Mouse (Mus musculus): Measurements from ENCODE around the gene Mier2. TPM values are rescaled to one million over a fixed set of nuclear protein-coding genes. Genes with fewer than 3 reads are reported as not detected.

The Mier2 gene
- total and polyA plus RNA-seq, 3 experiments: 22.4 to 30.2 (median 26.7) TPM

- Histone ChIP-seq H3K9me3 (replicated peaks; ENCODE audit: low read length) (peaks cover 7% of the 10 kb centered on the region), H3K27ac (ENCODE audit: insufficient read depth, low read depth) (no peak overlapping the region), H3K36me3 (replicated peaks in 1 of 2; ENCODE audit: control insufficient read depth in 1 of 2, insufficient read depth in 1 of 2, low read length in 1 of 2) (peaks cover 0 to 1% of the 10 kb centered on the region in 2 experiments), H3K4me3 (replicated peaks in 1 of 3; ENCODE audit: low read depth in 2 of 3, low read length in 2 of 3, poor library complexity in 1 of 3) (no peak overlapping the region), H3K79me2 (replicated peaks; ENCODE audit: control insufficient read depth, extremely low read depth, insufficient read depth, poor library complexity, severe bottlenecking) (peaks cover 6% of the 10 kb centered on the region), H3K27me3 (replicated peaks) (peaks cover 29% of the 10 kb centered on the region), H3K9ac (ENCODE audit: insufficient read depth, low read depth) (no peak overlapping the region), H3K4me1 (ENCODE audit: control insufficient read depth in 1 of 2, insufficient read depth in 2 of 2) (peaks cover 11 to 24% of the 10 kb centered on the region in 2 experiments), H3K4me2 (ENCODE audit: insufficient read depth, low read depth, poor library complexity, severe bottlenecking) (no peak overlapping the region)
- dilution Hi-C loops (cut with MboI; ENCODE audit: extremely low pct_ligation_motif_present, extremely low pct_unique_long_range_greater_than_20kb, low sequenced_read_pairs): no loop called here
- in situ Hi-C loops (cut with MboI; ENCODE audit: low pct_ligation_motif_present, low pct_unique_long_range_greater_than_20kb, low sequenced_read_pairs): no loop called here
- no peak for DNase-seq (ENCODE audit: extremely low read depth)
- TF ChIP-seq KAT2A (IDR thresholded peaks at IDR 0.05; ENCODE audit: insufficient replicate concordance, low read length) (no peak), MEF2A (IDR thresholded peaks at IDR 0.05; ENCODE audit: borderline replicate concordance, low read depth, low read length) (no peak), JUN (IDR thresholded peaks at IDR 0.05; ENCODE audit: insufficient read depth, low read depth, low read length) (no peak), USF2 (conservative IDR thresholded peaks at IDR 0.05; ENCODE audit: low read depth, low read length) (no peak)
These were observed 2.5 kb upstream of the Mier2 start for GRCm38 (mm10) chr10:79557496-79557895.

DNA sequence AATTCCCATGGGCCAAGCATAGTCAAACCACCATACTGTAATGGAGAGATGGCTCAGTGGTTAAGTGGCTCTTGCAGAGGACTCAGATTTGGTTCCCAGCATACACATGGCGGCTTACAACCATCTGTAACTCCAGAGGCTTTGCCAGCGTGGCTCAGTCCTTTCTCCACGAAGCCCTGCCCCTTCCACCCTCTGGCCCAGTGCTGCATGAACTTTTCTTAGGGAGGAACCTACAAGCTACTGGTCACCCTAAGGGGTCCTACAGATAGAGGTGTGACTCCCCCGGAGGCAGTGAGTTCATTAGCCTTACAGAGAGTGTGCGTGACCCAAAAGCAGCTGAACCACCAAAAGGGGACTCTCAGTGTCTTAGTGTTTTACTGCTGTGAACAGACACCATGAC is 2.0 kb upstream of the Mier2 start:
- no peak overlapping the region for H3K4me2 ChIP-seq (ENCODE audit: insufficient read depth, low read depth, poor library complexity, severe bottlenecking)
- peaks cover 7% of the 10 kb centered on the region for H3K9me3 ChIP-seq (replicated peaks; ENCODE audit: low read length)
- peaks cover 0 to 4% of the 10 kb centered on the region in 2 experiments for H3K36me3 ChIP-seq (replicated peaks in 1 of 2; ENCODE audit: control insufficient read depth in 1 of 2, insufficient read depth in 1 of 2, low read length in 1 of 2)
- no peak overlapping the region for H3K27ac ChIP-seq (ENCODE audit: insufficient read depth, low read depth)
- no peak overlapping the region for H3K9ac ChIP-seq (ENCODE audit: insufficient read depth, low read depth)
- H3K27me3 ChIP-seq (replicated peaks): peaks cover 29% of the 10 kb centered on the region
- H3K4me3 ChIP-seq (replicated peaks in 1 of 3; ENCODE audit: low read depth in 2 of 3, low read length in 2 of 3, poor library complexity in 1 of 3): no peak overlapping the region
- peaks cover 11 to 28% of the 10 kb centered on the region in 2 experiments for H3K4me1 ChIP-seq (ENCODE audit: control insufficient read depth in 1 of 2, insufficient read depth in 2 of 2)
- DNase-seq (ENCODE audit: extremely low read depth): no peak
- TF ChIP-seq NELFE (IDR thresholded peaks at IDR 0.05; ENCODE audit: low read depth, low read length): no peak
- no peak for TF ChIP-seq ELF1 (IDR thresholded peaks at IDR 0.05; ENCODE audit: low read depth, low read length)
- TF ChIP-seq ZKSCAN1 (IDR thresholded peaks at IDR 0.05; ENCODE audit: borderline replicate concordance, low read depth, low read length): no peak
- TF ChIP-seq BHLHE40 (IDR thresholded peaks at IDR 0.05; ENCODE audit: low read depth, low read length): no peak
- no peak for TF ChIP-seq CHD1 (IDR thresholded peaks at IDR 0.05; ENCODE audit: low read depth, low read length)
- no peak for TF ChIP-seq GABPA (IDR thresholded peaks at IDR 0.05; ENCODE audit: insufficient replicate concordance, low read depth, low read length)
- no peak for TF ChIP-seq CHD2 (IDR thresholded peaks at IDR 0.05; ENCODE audit: low read length)
- no peak for TF ChIP-seq SMC3 (IDR thresholded peaks at IDR 0.05; ENCODE audit: low read depth, low read length)
- TF ChIP-seq ZNF384 (IDR thresholded peaks at IDR 0.05; ENCODE audit: low read depth, low read length): no peak
- TF ChIP-seq JUND (conservative IDR thresholded peaks at IDR 0.05; ENCODE audit: low read depth, low read length): no peak
- no peak for TF ChIP-seq NRF1 (IDR thresholded peaks at IDR 0.05; ENCODE audit: low read depth, low read length)
- TF ChIP-seq MEF2A (IDR thresholded peaks at IDR 0.05; ENCODE audit: borderline replicate concordance, low read depth, low read length): no peak
- in situ Hi-C loops (cut with MboI; ENCODE audit: low pct_ligation_motif_present, low pct_unique_long_range_greater_than_20kb, low sequenced_read_pairs) (no loop called here), dilution Hi-C loops (cut with MboI; ENCODE audit: extremely low pct_ligation_motif_present, extremely low pct_unique_long_range_greater_than_20kb, low sequenced_read_pairs) (no loop called here)
- H3K79me2 ChIP-seq (replicated peaks; ENCODE audit: control insufficient read depth, extremely low read depth, insufficient read depth, poor library complexity, severe bottlenecking): peaks cover 6% of the 10 kb centered on the region
